Mouse (Mus musculus): ENCODE data around the gene Edem3.

DNA sequence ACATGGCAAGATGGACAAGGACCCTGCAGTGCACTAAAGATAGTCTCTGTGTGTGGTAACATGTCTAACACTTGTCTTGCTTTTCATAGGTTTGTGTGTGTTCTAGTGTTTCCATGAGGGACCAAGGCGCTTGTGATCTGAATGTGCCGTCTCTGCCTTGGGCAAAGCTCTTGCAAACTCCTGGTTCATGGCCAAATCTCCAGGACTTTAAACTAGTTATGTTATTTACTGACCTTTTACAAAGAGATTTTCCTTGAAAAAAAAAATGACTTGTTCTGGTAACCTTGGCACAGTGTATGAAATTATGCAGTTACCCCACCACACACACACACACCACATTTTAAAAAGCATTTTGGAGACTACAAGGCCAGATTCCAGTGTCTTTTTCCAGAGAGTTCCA lies 34.6 kb upstream of the Edem3 start:
- no peak for TF ChIP-seq CTCF (IDR thresholded peaks at IDR 0.05; ENCODE audit: low read depth, low read length)
- no peak for TF ChIP-seq POLR2A (IDR thresholded peaks at IDR 0.05; ENCODE audit: insufficient read depth, low read length)
- no peak for TF ChIP-seq EP300 (IDR thresholded peaks at IDR 0.05; ENCODE audit: insufficient read depth, low read depth, low read length)
